Mouse (Mus musculus) layer of hippocampus, postnatal 36 days (tissue): ENCODE measurements at regions not wholly inside any gene's neighbourhood (a gene's known extent, or its start where the extent isn't known, plus 50 kb on each side); places are given as distances from the start of the nearest gene placed in this dataset.
"Not testable (repeated sequence)": the region's sequence is repeated elsewhere in the genome, so short reads cannot be mapped to it uniquely, and the experiment has no call there.

Experiments used
- DNase-seq, 2 experiments: peaks; one replicate each; pipeline ENCODE4 v3.0.0; 2022

DNA sequence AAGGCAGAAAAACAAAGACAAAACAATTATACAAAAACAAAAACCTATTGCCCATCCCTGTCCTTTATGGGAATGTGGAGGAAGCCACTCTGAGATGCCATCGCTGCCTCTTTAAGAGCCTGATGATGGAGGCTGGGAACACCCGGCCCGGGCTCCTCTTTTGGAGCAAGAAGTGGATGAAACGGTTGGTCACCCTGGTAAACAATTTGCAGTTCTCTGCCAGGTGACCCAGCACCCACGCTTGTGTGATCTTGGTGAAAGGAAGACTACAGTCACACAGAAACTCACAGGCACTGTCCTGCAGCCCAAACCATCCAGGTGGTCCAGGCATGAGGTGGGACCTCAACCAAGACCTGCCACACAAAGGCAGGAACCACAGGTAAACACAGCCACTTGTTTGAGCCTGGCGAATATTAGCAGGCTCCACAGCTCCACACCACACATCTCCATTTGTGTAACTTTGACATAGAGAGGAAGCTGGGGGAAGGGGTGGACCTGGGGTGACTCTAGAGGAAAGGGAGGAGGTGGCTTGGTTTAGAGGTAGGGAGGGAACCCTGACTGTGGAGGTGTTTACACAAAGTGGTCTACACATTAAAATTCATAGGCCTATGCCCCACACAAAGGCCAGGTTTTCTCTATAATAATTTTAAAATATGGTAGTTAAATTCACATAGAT lies 166.7 kb upstream of the Sulf2 start:
- no peak for DNase-seq

DNA sequence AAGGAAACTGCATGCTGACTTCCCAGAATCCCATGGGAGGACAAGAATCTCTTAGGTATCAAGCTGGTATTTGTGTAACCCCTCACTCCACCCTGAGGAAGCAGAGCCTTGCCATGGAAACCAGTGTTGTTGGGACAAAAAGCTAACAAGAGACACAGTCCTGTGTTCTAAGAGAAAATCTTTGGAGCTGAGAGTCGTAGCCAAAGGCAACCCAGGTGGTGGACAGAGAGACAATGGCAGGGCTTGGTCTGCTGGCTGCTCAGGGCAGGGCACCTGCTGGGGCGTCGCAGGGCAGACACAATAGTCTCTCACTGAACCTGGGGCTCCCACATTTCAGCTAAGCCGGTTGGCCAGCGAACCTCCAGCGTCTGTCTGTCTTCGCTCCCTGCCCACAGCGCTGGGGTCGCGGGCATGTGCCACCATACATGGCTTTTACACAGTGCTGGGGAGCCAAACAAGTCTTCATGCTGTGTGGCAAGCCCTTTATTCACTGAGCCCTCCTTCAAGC lies 161.0 kb upstream of the Sulf2 start:
- DNase-seq: no peak

DNA sequence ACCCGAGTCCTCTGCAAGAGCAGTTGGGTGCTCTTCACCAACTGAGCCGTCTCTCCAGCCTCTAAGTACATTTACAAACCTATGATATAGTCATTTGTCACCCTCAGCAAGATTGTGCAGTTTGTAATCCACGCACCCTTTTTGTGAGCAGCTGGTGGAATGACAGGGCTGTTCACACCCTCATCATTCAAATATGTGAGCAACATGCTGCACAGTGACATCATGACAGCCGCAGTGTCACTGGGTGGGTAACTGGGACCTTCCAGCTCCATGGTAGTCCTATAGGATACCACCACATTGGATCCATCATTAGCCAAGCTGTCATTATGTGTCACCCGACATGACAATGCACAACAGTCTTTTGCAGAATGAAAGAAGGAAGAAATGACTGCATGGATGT lies 155.0 kb upstream of the Sulf2 start:
- DNase-seq: peak in 1 of 2 experiments; percentile 21

- DNase-seq: no peak
Measured at GRCm38 (mm10) chr2:166309882-166310281, 154.4 kb upstream of the Sulf2 start.

DNA sequence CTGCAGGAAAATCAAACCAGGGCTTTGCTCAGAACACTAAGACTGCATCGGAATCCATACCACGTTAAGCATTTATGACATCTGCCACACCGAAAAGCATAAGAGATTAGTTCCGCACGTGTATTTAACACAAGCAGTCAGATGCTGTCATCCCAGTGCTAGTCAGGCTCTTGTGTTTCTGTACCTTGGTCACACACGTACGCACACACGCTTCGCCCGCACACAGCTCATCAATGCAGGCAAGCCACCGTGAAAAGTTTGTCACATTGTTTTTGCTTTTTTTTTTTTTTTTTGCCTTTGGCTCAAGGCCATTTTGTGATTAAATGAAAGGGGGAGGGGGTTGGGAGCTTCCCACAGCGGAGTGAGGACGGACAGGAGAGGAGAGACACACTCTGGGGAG lies 152.1 kb upstream of the Sulf2 start:
- DNase-seq: no peak

DNA sequence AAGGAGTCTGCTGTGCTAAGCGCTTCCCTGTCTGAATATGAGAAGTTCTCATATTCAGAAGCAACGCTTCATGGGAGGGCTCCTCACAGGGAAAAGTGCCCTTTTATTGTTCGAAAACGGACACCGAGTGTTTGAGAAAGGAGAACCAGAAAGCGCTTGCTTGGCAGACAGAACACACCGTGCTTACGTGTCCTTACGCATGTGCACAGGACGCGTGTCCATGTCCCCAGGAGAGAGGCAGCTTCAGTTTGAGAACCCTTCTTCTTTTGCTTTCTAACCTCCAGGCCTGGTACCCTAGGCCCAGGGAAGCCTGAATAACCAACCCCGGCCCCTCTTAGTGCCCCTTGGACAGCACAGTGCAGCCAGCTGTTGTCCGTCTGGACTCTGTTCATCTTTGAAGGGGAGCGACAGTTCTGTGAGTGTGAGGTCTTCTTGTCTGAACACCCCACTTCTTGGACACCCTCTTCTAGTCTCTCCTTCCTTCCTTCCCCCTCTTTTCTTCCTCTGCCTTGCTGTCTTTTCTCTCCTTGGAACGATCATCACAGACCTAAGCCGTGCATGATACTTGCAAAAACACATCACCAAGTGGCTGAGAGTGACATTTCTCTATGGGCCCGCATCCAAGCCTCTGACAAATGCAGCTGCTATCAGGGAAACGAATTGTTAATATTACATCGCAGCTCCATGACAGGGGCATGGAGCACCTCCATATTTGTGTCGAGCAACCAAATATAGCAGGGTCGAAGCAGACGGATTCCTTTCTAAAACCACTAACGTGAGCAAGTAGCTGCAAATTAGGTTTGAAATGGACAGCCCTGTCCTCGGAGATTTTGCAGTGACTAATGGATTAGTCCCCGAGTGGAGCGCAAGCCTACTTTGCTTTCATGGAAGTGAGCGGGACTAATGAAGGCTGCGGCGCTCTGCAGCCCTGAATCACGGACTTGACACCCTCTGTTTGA lies 149.9 kb upstream of the Sulf2 start:
- DNase-seq: peak in 1 of 2 experiments; percentile 20

- no peak for DNase-seq
Measured at GRCm38 (mm10) chr2:166303854-166304253, 148.4 kb upstream of the Sulf2 start.

DNA sequence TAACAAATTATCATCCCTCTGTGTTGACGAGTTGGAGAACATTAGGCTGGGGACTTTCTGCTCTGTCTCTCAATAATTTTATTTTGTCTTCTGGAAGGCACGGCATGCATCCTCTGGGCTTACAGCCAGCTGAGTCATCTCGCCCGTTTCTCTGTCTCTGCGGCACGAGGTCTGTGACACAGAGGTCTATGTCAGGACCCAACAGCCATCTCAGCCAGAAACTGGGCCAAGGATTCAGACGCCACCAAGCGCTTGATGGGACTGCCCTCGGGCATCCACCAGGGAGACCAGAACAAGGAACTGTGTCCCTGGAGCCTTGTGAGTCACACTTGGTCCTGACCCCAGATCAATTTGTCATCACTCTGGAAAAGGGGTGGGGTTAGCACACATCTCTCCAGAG lies 145.7 kb upstream of the Sulf2 start:
- peak in 1 of 2 experiments; percentile 29 for DNase-seq

DNA sequence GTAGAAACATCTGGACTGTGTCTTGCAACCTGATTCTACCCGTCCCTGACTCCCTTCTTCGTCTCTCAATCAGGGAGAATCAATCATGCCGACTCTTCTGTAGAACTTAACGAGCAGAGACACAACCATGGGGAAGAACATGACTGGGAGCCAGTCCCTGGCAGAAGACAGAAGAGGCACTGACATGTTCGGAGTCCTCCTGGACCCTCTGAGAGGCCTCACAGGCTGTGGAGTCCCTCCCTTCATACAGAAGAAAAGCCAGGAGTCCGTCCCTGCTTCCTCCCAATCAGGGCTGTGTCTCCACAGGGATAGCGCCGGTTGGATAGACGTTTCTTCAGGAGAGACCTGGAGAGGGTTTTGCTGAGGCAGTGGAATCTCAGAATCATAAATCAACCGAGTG lies 139.2 kb upstream of the Sulf2 start:
- DNase-seq: no peak

GRCm38 (mm10) chr2:166292987-166293386 lies 137.5 kb upstream of the Sulf2 start:
- no peak for DNase-seq

DNA sequence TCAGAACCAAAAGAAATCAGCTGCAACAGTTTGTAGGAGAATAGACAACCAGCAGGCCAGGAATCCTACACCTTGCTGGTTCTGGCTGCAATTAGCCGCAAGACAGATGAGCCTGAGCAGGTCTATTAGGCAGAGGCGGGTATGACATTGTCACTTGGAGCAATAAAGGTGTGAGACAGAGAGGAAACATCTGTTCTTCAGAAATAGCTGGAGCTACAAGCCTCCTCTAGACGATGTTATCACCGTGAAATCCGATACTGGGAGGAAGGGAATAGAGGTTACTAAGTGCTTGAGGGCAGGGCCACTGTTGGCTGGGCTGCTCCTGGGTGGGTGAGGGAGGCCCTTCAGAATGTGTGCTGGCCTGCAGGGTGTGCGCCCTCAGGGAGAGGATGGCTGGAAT lies 135.8 kb upstream of the Sulf2 start:
- no peak for DNase-seq

- no peak for DNase-seq
Measured at GRCm38 (mm10) chr2:166290826-166291225, 135.4 kb upstream of the Sulf2 start.

GRCm38 (mm10) chr2:166289198-166289597 lies 133.7 kb upstream of the Sulf2 start:
- DNase-seq: no peak

- DNase-seq: not testable (repeated sequence)
Measured at GRCm38 (mm10) chr2:166281137-166281536, 125.7 kb upstream of the Sulf2 start.

- no peak for DNase-seq
Measured at GRCm38 (mm10) chr2:166280651-166281127, 125.2 kb upstream of the Sulf2 start.

- no peak for DNase-seq
Measured at GRCm38 (mm10) chr2:166279676-166280075, 124.2 kb upstream of the Sulf2 start.

GRCm38 (mm10) chr2:166275398-166275797 lies 119.9 kb upstream of the Sulf2 start:
- DNase-seq: no peak

- no peak for DNase-seq
Measured at GRCm38 (mm10) chr2:166274016-166274346, 118.5 kb upstream of the Sulf2 start.

DNA sequence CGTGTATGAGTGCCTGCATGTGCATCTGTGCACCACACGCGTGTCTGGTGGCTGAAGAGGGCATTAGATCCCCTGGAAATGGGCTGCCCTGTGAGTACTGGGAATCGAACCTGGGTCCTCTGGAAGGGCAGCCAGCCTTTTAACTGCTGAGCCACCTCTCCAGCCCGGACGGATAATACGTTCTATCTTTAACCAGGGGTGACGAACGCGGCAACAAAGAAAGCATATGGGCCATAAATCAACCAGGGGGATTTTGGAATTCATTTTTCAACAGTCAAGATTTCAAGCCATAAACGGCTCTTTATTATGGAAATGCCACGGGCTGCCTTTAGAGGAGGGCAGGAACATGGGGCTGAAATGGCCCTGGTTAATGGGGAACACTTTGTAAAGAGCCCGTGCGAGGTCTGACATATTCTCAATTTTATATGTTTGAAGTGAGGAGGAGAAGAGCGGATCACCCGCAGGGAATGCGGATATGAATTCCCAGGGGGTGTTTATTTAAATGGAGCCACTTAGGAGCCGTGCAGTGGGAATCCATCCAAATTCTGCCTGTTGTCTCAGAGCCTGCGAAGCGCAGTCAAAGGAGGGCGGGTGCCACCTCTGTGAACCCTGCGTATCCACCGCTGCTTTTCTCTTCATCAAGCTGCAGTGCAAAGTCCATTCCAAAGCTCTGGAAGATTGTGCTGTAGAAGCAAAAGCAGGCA lies 118.0 kb upstream of the Sulf2 start:
- no peak for DNase-seq

DNA sequence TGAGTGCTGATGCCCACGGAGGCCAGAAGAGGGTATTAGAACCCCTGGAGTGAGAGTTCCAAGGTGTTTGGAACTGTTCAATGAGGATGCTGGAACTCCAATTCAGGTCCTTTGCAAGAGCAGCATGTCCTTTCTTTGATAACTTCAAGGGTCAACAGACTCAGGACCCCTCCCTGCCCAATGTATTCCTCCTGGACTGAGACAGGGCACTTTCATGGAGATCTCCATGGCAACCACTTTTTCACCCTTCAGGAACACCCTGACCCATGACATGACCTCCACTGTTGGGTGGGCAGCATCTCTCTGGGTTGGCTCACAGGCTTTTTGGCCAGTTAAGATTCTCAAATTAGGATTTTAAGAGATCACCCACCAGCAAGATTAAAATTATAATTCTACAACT lies 117.4 kb upstream of the Sulf2 start:
- no peak for DNase-seq

DNA sequence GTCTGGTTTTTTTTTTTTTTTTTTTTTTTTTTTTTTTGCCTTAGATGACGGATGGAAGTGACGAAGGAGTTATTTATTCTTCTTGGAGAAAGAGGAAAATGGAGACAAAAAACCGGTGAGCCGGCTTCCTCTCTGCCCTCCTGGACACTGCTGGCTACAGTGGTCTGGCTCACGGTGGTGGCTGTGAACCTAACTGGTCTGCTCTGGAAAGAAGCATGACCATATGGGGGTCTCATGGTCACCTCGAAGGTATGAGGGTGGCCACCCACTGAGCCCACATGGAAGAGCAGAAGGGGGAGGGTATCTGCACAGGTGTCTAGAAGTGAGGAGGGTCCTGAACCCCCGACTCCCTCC lies 116.7 kb upstream of the Sulf2 start:
- no peak for DNase-seq

GRCm38 (mm10) chr2:166271373-166272189 lies 116.1 kb upstream of the Sulf2 start:
- DNase-seq: no peak
